Mouse (Mus musculus) liver, postnatal 0 days (tissue): ENCODE data around the gene Nudt17.
A peak's percentile ranks its signal among the peaks of the same experiment; 100 is the strongest.

Experiments
- CTCF ChIP-seq: sonication (generic); IDR thresholded peaks from 2 replicates; pipeline ENCODE4 v1.5.1; 2016; ENCODE audit warnings: antibody characterized with exemption, low read depth
- EP300 ChIP-seq: IDR thresholded peaks from 2 replicates; pipeline ENCODE4 v1.6.1; 2016; ENCODE audit warnings: antibody characterized with exemption, low read depth, mild to moderate bottlenecking

GRCm38 (mm10) chr3:96707903-96708683 is at the start of gene Nudt17:
- peak; percentile 98 for TF ChIP-seq CTCF
- TF ChIP-seq EP300: no peak
